Mouse (Mus musculus) C2C12 (cell line): ENCODE results near the gene Rnf5.

Experiments used
- CEBPB ChIP-seq: IDR thresholded peaks from one replicate; pipeline ENCODE4 v1.6.1; 2011; ENCODE audit warnings: low read depth, mild to moderate bottlenecking, control low read depth, moderate library complexity
- CTCF ChIP-seq: IDR thresholded peaks from one replicate; pipeline ENCODE4 v1.5.1; 2011; ENCODE audit not compliant: control insufficient read depth, insufficient read depth, insufficient read length
- FOSL1 ChIP-seq: IDR thresholded peaks from one replicate; pipeline ENCODE4 v1.8.0; 2011; ENCODE audit warnings: mild to moderate bottlenecking, low read length; ENCODE audit not compliant: poor library complexity, insufficient read depth, severe bottlenecking
- MAX ChIP-seq: IDR thresholded peaks from one replicate; pipeline ENCODE4 v1.6.1; 2011; ENCODE audit warnings: mild to moderate bottlenecking, control low read depth
- MYOD1 ChIP-seq: IDR thresholded peaks from one replicate; pipeline ENCODE4 v1.6.1; 2011; ENCODE audit warnings: low read depth; ENCODE audit not compliant: control insufficient read depth, insufficient read length
- MYOG ChIP-seq: IDR thresholded peaks from one replicate; pipeline ENCODE4 v1.6.1; 2011; ENCODE audit not compliant: control insufficient read depth, insufficient read length; ENCODE audit errors: extremely low read depth
- USF1 ChIP-seq: IDR thresholded peaks from one replicate; pipeline ENCODE4 v1.6.1; 2011; ENCODE audit warnings: low read depth, mild to moderate bottlenecking, control low read depth, moderate library complexity

GRCm38 (mm10) chr17:34567311-34567710 is 36.2 kb downstream of the Rnf5 start:
- TF ChIP-seq MYOD1, result no peak
- TF ChIP-seq CTCF, result no peak
- TF ChIP-seq USF1, result no peak
- no peak for TF ChIP-seq MYOG
- no peak for TF ChIP-seq MAX
- no peak for TF ChIP-seq FOSL1
- no peak for TF ChIP-seq CEBPB
